Mouse (Mus musculus) heart, embryonic 12.5 days (tissue): ENCODE data around the gene Serpina3i. TPM values are rescaled to one million over a fixed set of nuclear protein-coding genes. Genes with fewer than 3 reads are reported as not detected.

ENCODE experiments used
- ATAC-seq: fragments of 200-750 bp; cut with Nextera tagmentation; 2 replicates; pipeline ENCODE4 v1.8.0; 2017; ENCODE audit warnings: moderate TSS enrichment, moderate library complexity; ENCODE audit not compliant: insufficient number of reproducible peaks, low FRiP score
- H3K27ac ChIP-seq: fragments of 300-500 bp; sonication (generic); 2 replicates; pipeline ENCODE4 v1.5.1; 2016; ENCODE audit warnings: mild to moderate bottlenecking, moderate library complexity; ENCODE audit not compliant: poor library complexity, severe bottlenecking
- H3K27me3 ChIP-seq: fragments of 300-500 bp; sonication (generic); replicated peaks from 2 replicates; pipeline ENCODE4 v1.6.1; 2016; ENCODE audit warnings: mild to moderate bottlenecking, moderate library complexity
- H3K36me3 ChIP-seq: fragments of 300-500 bp; sonication (generic); 2 replicates; pipeline ENCODE4 v1.6.1; 2016; ENCODE audit warnings: mild to moderate bottlenecking, moderate library complexity
- H3K4me1 ChIP-seq: fragments of 300-500 bp; sonication (generic); replicated peaks from 2 replicates; pipeline ENCODE4 v1.6.1; 2016; ENCODE audit warnings: mild to moderate bottlenecking
- H3K4me2 ChIP-seq: fragments of 300-500 bp; sonication (generic); 2 replicates; pipeline ENCODE4 v1.6.1; 2016; ENCODE audit warnings: mild to moderate bottlenecking, moderate library complexity
- H3K4me3 ChIP-seq: fragments of 300-500 bp; sonication (generic); 2 replicates; pipeline ENCODE4 v1.5.1; 2016; ENCODE audit warnings: mild to moderate bottlenecking
- H3K9ac ChIP-seq: fragments of 300-500 bp; sonication (generic); 2 replicates; pipeline ENCODE4 v1.6.1; 2016; ENCODE audit warnings: mild to moderate bottlenecking, moderate library complexity
- H3K9me3 ChIP-seq: fragments of 300-500 bp; sonication (generic); replicated peaks from 2 replicates; pipeline ENCODE4 v1.6.1; 2016; ENCODE audit warnings: mild to moderate bottlenecking, moderate library complexity
- WGBS: fragments of 180-500 bp; shearing (Covaris S2); methylation state at CpG from one replicate; pipeline ENCODE4 v1.1.7; 2016; 5-methylcytosine and 5-hydroxymethylcytosine counted together
- polyA plus RNA-seq: library from polyadenylated mRNA; unstranded; fragments of >200 nt; fragmentation: Nextera tagmentation; extraction: Ambion mirVana; gene quantifications from 2 replicates; pipeline ENCODE4 v1.2.1, GENCODE M21; 2016

Serpina3i gene
- polyA plus RNA-seq, 1 experiment from 2014 or later, result 0.32 TPM

GRCm38 (mm10) chr12:104298049-104298448 lies 35.1 kb downstream of the Serpina3i start:
- Histone ChIP-seq H3K9ac (no peak overlapping the region), H3K9me3 (no peaks in the 10 kb centered on the region), H3K27me3 (no peaks in the 10 kb centered on the region), H3K4me3 (no peak overlapping the region), H3K36me3 (no peaks in the 10 kb centered on the region), H3K27ac (no peak overlapping the region), H3K4me2 (no peak overlapping the region), H3K4me1 (no peaks in the 10 kb centered on the region)
- 70% methylated on average over 2 of the region's 2 CpGs for WGBS
- no peak for ATAC-seq

- Histone ChIP-seq H3K4me2 (no peak overlapping the region), H3K9ac (no peak overlapping the region), H3K36me3 (no peaks in the 10 kb centered on the region), H3K4me1 (no peaks in the 10 kb centered on the region), H3K9me3 (peaks cover 1% of the 10 kb centered on the region; the same call in 1 of the 2 replicates), H3K27me3 (no peaks in the 10 kb centered on the region), H3K4me3 (no peak overlapping the region), H3K27ac (no peak overlapping the region)
- ATAC-seq, result no peak
- 74% methylated on average over 4 of the region's 4 CpGs for WGBS
These were observed 43.1 kb downstream of the Serpina3i start for GRCm38 (mm10) chr12:104305991-104306390.

- ATAC-seq, result no peak
- no peaks in the 10 kb centered on the region for H3K27me3 ChIP-seq
These were observed 51.3 kb downstream of the Serpina3i start, which contains the start of gene Serpina3j for GRCm38 (mm10) chr12:104314253-104314652. Gene Serpina3j (plus strand): TSS chr12:104314553.

More at GRCm38 (mm10) chr12:104314253-104314652, 51.3 kb downstream of the Serpina3i start, which contains the start of gene Serpina3j:
- Histone ChIP-seq H3K4me2 (no peak within 1 kb of the TSS), H3K4me1 (no peaks in the 10 kb centered on the region), H3K9me3 (peaks cover 11% of the 10 kb centered on the region), H3K27ac (no peak within 1 kb of the TSS), H3K4me3 (no peak within 1 kb of the TSS), H3K9ac (no peak within 1 kb of the TSS), H3K36me3 (no peaks in the 10 kb centered on the region)
- 57% methylated on average over 1 of the region's 1 CpGs for WGBS

Other genes with a start within 250 kb of the Serpina3i start
- gene Serpina9, start 249.4 kb upstream of the Serpina3i start, polyA plus RNA-seq, result 0.17 and 0.28 TPM in 2 replicates
- not detected in 2 replicates for gene Serpina12, start 218.7 kb upstream of the Serpina3i start, polyA plus RNA-seq
- gene Serpina5, start 162.0 kb upstream of the Serpina3i start, polyA plus RNA-seq, result not detected in 2 replicates
- not detected in 2 replicates for gene Serpina3a, start 150.4 kb upstream of the Serpina3i start, polyA plus RNA-seq
- gene Serpina3b, start 135.1 kb upstream of the Serpina3i start, polyA plus RNA-seq, result 0.09 and 0.10 TPM in 2 replicates
- gene Serpina3c, start 109.3 kb upstream of the Serpina3i start, polyA plus RNA-seq, result 0.13 TPM in 1 of 2 replicates, not detected in the other
- 0.09 TPM in 1 of 2 replicates, not detected in the other for gene Serpina3f, start 48.6 kb upstream of the Serpina3i start, polyA plus RNA-seq
- 1.3 and 1.4 TPM in 2 replicates for gene Serpina3g, start 26.9 kb upstream of the Serpina3i start, polyA plus RNA-seq
- gene Serpina3j, start 51.4 kb downstream of the Serpina3i start, polyA plus RNA-seq, result not detected in 2 replicates
- not detected in 2 replicates for gene Serpina3k, start 75.4 kb downstream of the Serpina3i start, polyA plus RNA-seq
- not detected in 2 replicates for gene Serpina3m, start 75.4 kb downstream of the Serpina3i start, polyA plus RNA-seq
- 0.39 TPM in 1 of 2 replicates, not detected in the other for gene Serpina3n, start 143.6 kb downstream of the Serpina3i start, polyA plus RNA-seq
- 0.30 and 0.31 TPM in 2 replicates for gene Gsc, start 210.2 kb downstream of the Serpina3i start, polyA plus RNA-seq